ENCODE assay signal across 13 mouse cellular contexts in the genomic region with DNA sequence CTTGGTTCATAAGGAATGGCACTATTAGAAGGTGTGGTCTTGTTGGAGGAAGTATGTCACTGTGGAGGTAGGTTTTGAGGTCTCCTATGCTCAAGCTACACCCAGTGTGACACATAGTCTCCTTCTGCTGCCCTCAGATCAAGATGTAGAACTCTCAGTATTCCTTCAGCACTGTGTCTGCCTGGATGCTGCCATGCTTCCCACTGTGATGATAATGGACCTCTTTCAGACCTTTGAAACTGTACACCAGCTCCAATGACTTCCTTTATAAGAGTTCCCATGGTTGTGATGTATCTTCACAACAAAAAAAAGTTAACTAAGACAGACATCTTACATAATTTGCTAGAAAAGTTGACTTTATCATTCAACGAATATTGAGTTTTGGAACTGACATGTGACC.
"Had no signal": no experiment of that assay in that cellular context is flagged by ENCODE, and none has a peak within 500 bp of the region (broad histone marks: within the 10 kb centered on the region; RNA-seq: fewer than 3 reads in every experiment).

No protein-coding gene starts in this region.

- DNase-seq: cerebellum, postnatal 10 days; cerebellum, postnatal 14 days; cerebellum, postnatal 25 days; cerebellum, postnatal 36 days; embryo, embryonic 11 days; forebrain, postnatal 0 days; gastrocnemius, adult 2 months; gastrocnemius, postnatal 10 days; gastrocnemius, postnatal 14 days; gastrocnemius, postnatal 25 days; gastrocnemius, postnatal 36 days; heart, adult 18-20 months; heart, adult 2 months had no signal
